11 mouse cellular contexts compared by ENCODE assay signal in the genomic region with DNA sequence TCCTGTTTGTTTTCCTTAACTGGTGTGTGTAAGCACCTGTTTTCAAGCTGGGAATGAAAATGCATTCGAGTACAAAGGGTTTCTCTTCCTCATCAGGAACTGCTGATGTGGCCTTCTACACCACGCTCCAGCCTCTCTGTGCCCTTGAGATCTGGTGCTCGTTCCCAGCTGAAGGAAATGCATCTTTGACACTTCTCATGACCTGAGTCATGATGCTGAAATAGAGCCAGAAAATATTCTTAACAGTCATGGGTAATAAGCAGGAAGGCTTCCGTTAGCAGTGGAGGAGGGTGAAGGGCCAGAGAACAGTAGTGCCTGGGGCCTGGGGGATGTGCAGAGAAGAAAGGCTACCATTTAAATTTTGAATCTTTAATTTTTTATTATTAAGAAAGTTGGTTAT.
DNase-seq lines count a peak whose midpoint lies in the region; ATAC-seq lines count a peak whose summit lies in the region.
"Had no signal": no experiment of that assay in that cellular context is flagged by ENCODE, and none has a peak within 500 bp of the region (broad histone marks: within the 10 kb centered on the region; RNA-seq: fewer than 3 reads in every experiment).

No protein-coding gene starts in this region.

- H3K4me2 ChIP-seq in heart, embryonic 12.5 days: no peak overlapping the region
- H3K4me2 ChIP-seq: midbrain, embryonic 12.5 days; neural tube, embryonic 15.5 days had no signal

- no peak overlapping the region for H3K27ac ChIP-seq in heart, embryonic 12.5 days (ENCODE audit: poor library complexity, severe bottlenecking)
- H3K27ac ChIP-seq: midbrain, embryonic 12.5 days; neural tube, embryonic 15.5 days had no signal

- H3K27me3 ChIP-seq in heart, embryonic 12.5 days (replicated peaks): peaks cover 6% of the 10 kb centered on the region; the same call in 1 of the 2 replicates
- peaks cover 1% of the 10 kb centered on the region for H3K27me3 ChIP-seq in megakaryocyte, embryonic 14.5 days (replicated peaks)

- DNase-seq in heart, adult 11 months: peak; percentile 97
- DNase-seq in heart, postnatal 10 days: peak; percentile 34 to 39
- DNase-seq in lung, postnatal 36 days: peak; percentile 57
- no peak for DNase-seq in right cerebral cortex, postnatal 10 days (ENCODE audit: low spot score in 2 of 2)
- DNase-seq in cerebellum, postnatal 36 days: no peak

- intact Hi-C loops in heart, postnatal 10 days (cut with DNase I): loop anchor here (2.0 to 5.0 kb wide), 3 partner anchors 50 to 138 kb away; no protein-coding TSS in a partner anchor

- ATAC-seq in heart, embryonic 12.5 days (ENCODE audit: insufficient number of reproducible peaks, low FRiP score): no peak
- no peak for ATAC-seq in megakaryocyte, adult 5-6 weeks (ENCODE audit: poor library complexity, severe bottlenecking)
- ATAC-seq: hindbrain, embryonic 16.5 days had no signal

- no peak overlapping the region for H3K4me3 ChIP-seq in heart, embryonic 12.5 days
- H3K4me3 ChIP-seq in megakaryocyte, embryonic 14.5 days (replicated peaks): peak overlapping the region; percentile 40
- H3K4me3 ChIP-seq: midbrain, embryonic 12.5 days; neural tube, embryonic 15.5 days had no signal

- H3K9ac ChIP-seq in heart, embryonic 12.5 days: no peak overlapping the region
- H3K9ac ChIP-seq: midbrain, embryonic 12.5 days; neural tube, embryonic 15.5 days had no signal

- H3K9me3 ChIP-seq in heart, embryonic 12.5 days (replicated peaks): no peaks in the 10 kb centered on the region
- no peaks in the 10 kb centered on the region for H3K9me3 ChIP-seq in megakaryocyte, embryonic 14.5 days
- H3K9me3 ChIP-seq: midbrain, embryonic 12.5 days; neural tube, embryonic 15.5 days had no signal

- 61% methylated on average over 4 of the region's 4 CpGs for WGBS in heart, embryonic 12.5 days

- no peaks in the 10 kb centered on the region for H3K36me3 ChIP-seq in heart, embryonic 12.5 days
- H3K36me3 ChIP-seq in megakaryocyte, embryonic 14.5 days (replicated peaks; ENCODE audit: low read length): no peaks in the 10 kb centered on the region
- H3K36me3 ChIP-seq: midbrain, embryonic 12.5 days; neural tube, embryonic 15.5 days had no signal

- peaks cover 25% of the 10 kb centered on the region for H3K4me1 ChIP-seq in heart, embryonic 12.5 days (replicated peaks)
- H3K4me1 ChIP-seq in megakaryocyte, embryonic 14.5 days: peaks cover 90% of the 10 kb centered on the region

Comparison
In these comparisons a context has a peak if more than half of its experiments do, and no peak if none do; other contexts are left out.
1. DNase-seq: peak in heart, adult 11 months (single experiment), heart, postnatal 10 days (2 of 2) and lung, postnatal 36 days (single experiment); none in right cerebral cortex, postnatal 10 days (0 of 2) and cerebellum, postnatal 36 days (0 of 2).